Mouse (Mus musculus) lung, postnatal 0 days (tissue): ENCODE results near the gene Calr3. TPM values are rescaled to one million over a fixed set of nuclear protein-coding genes. Genes with fewer than 3 reads are reported as not detected.
A peak's percentile ranks its signal among the peaks of the same experiment; 100 is the strongest.

Experiments used
- ATAC-seq: fragments of 200-750 bp; cut with Nextera tagmentation; 2 replicates; pipeline ENCODE4 v1.8.0; 2017; ENCODE audit warnings: moderate library complexity
- DNase-seq: peaks from one replicate; pipeline ENCODE4 v3.0.0-alpha.2; 2016; ENCODE audit warnings: low spot score
- H3K27ac ChIP-seq: fragments of 300-500 bp; sonication (generic); 2 replicates; pipeline ENCODE4 v1.5.1; 2014; ENCODE audit warnings: antibody characterized with exemption, mild to moderate bottlenecking, low read length, mixed read lengths
- H3K27me3 ChIP-seq: fragments of 300-500 bp; sonication (generic); replicated peaks from 2 replicates; pipeline ENCODE4 v1.6.1; 2014; ENCODE audit warnings: low read length, mixed read lengths; ENCODE audit not compliant: insufficient read depth
- H3K36me3 ChIP-seq: fragments of 300-500 bp; sonication (generic); 2 replicates; pipeline ENCODE4 v1.6.1; 2014; ENCODE audit warnings: low read length, mixed read lengths; ENCODE audit not compliant: insufficient read depth
- H3K4me1 ChIP-seq: fragments of 300-500 bp; sonication (generic); 2 replicates; pipeline ENCODE4 v1.6.1; 2014; ENCODE audit warnings: antibody characterized with exemption, low read depth, low read length, mixed read lengths; ENCODE audit not compliant: insufficient read depth
- H3K4me2 ChIP-seq: fragments of 300-500 bp; sonication (generic); replicated peaks from 2 replicates; pipeline ENCODE4 v1.6.1; 2014; ENCODE audit warnings: low read depth, mild to moderate bottlenecking, low read length, moderate library complexity, mixed read lengths
- H3K4me3 ChIP-seq: fragments of 300-500 bp; sonication (generic); 2 replicates; pipeline ENCODE4 v1.5.1; 2014; ENCODE audit warnings: low read depth, low read length
- H3K9ac ChIP-seq: fragments of 300-500 bp; sonication (generic); replicated peaks from 2 replicates; pipeline ENCODE4 v1.6.1; 2014; ENCODE audit warnings: low read depth, mild to moderate bottlenecking
- H3K9me3 ChIP-seq: fragments of 300-500 bp; sonication (generic); 2 replicates; pipeline ENCODE4 v1.6.1; 2016; ENCODE audit warnings: low read length, mixed read lengths
- CTCF ChIP-seq: IDR thresholded peaks from 2 replicates; pipeline ENCODE4 v1.5.1; 2016; ENCODE audit warnings: antibody characterized with exemption, mild to moderate bottlenecking
- EP300 ChIP-seq: IDR thresholded peaks from 2 replicates; pipeline ENCODE4 v1.6.1; 2016; ENCODE audit warnings: antibody characterized with exemption, mild to moderate bottlenecking, control low read depth
- WGBS: fragments of 180-500 bp; shearing (Covaris S2); extraction: QIAGEN DNeasy Blood & Tissue Kit; methylation state at CpG from one replicate; pipeline ENCODE4 v1.1.7; 2014; 5-methylcytosine and 5-hydroxymethylcytosine counted together
- polyA plus RNA-seq: library from polyadenylated mRNA; unstranded; fragments of >200 nt; fragmentation: Nextera tagmentation; extraction: Ambion mirVana; gene quantifications from 2 replicates; pipeline ENCODE4 v1.2.1, GENCODE M21; 2015

Gene Calr3
- polyA plus RNA-seq, 1 experiment from 2014 or later, result 1.2 TPM

GRCm38 (mm10) chr8:72487014-72487413 is 43.3 kb upstream of the Calr3 start:
- Histone ChIP-seq H3K9ac (no peak overlapping the region), H3K4me2 (no peak overlapping the region), H3K9me3 (no peaks in the 10 kb centered on the region), H3K27ac (no peak overlapping the region; the same call in 1 of the 2 replicates), H3K4me1 (no peaks in the 10 kb centered on the region; the same call in 1 of the 2 replicates), H3K36me3 (peaks cover 12% of the 10 kb centered on the region; the same call in 1 of the 2 replicates), H3K4me3 (no peak overlapping the region), H3K27me3 (no peaks in the 10 kb centered on the region)
- DNase-seq, result no peak
- no peak for ATAC-seq
- no peak for TF ChIP-seq EP300
- no peak for TF ChIP-seq CTCF

GRCm38 (mm10) chr8:72485456-72486199 is 42.0 kb upstream of the Calr3 start:
- H3K4me2 ChIP-seq, result no peak overlapping the region
- H3K36me3 ChIP-seq, result peaks cover 12% of the 10 kb centered on the region; the same call in 1 of the 2 replicates
- H3K4me1 ChIP-seq, result no peaks in the 10 kb centered on the region; the same call in 1 of the 2 replicates
- TF ChIP-seq CTCF, result peak; percentile 13
- no peak for TF ChIP-seq EP300
- H3K9me3 ChIP-seq, result no peaks in the 10 kb centered on the region
- H3K27ac ChIP-seq, result no peak overlapping the region
- peak; percentile 74 for DNase-seq
- WGBS, result 70% methylated on average over 6 of the region's 6 CpGs
- H3K4me3 ChIP-seq, result no peak overlapping the region
- no peak overlapping the region for H3K9ac ChIP-seq
- ATAC-seq, result peak; percentile 81
- no peaks in the 10 kb centered on the region for H3K27me3 ChIP-seq

GRCm38 (mm10) chr8:72474826-72475546 is 31.3 kb upstream of the Calr3 start, which contains the start of gene Cherp:
Gene Cherp (minus strand): TSS chr8:72475226.
- Histone ChIP-seq H3K9me3 (no peaks in the 10 kb centered on the region), H3K36me3 (peaks cover 18% of the 10 kb centered on the region), H3K27ac (peak within 1 kb of the TSS; percentile 87), H3K27me3 (no peaks in the 10 kb centered on the region), H3K4me3 (peak within 1 kb of the TSS; percentile 85), H3K4me2 (peak within 1 kb of the TSS; percentile 83), H3K9ac (peak within 1 kb of the TSS; percentile 69), H3K4me1 (no peaks in the 10 kb centered on the region)
- DNase-seq (peak; percentile 100), ATAC-seq (peak; percentile 98)
- under 1% methylated on average over 70 of the region's 80 CpGs for WGBS
- TF ChIP-seq EP300 (no peak), CTCF (peak; percentile 19; the same call in 1 of the 2 replicates)

GRCm38 (mm10) chr8:72470684-72471083 is 27.0 kb upstream of the Calr3 start:
- ATAC-seq, result no peak
- no peak for TF ChIP-seq CTCF
- TF ChIP-seq EP300, result no peak
- Histone ChIP-seq H3K27me3 (no peaks in the 10 kb centered on the region), H3K4me2 (no peak overlapping the region), H3K27ac (no peak overlapping the region), H3K4me1 (no peaks in the 10 kb centered on the region), H3K36me3 (peaks cover 48% of the 10 kb centered on the region), H3K9me3 (no peaks in the 10 kb centered on the region), H3K4me3 (no peak overlapping the region), H3K9ac (no peak overlapping the region)
- DNase-seq, result no peak
- 90% methylated on average over 7 of the region's 7 CpGs for WGBS

GRCm38 (mm10) chr8:72469984-72470383 is 26.3 kb upstream of the Calr3 start:
- Histone ChIP-seq H3K27ac (no peak overlapping the region), H3K27me3 (no peaks in the 10 kb centered on the region), H3K36me3 (peaks cover 54% of the 10 kb centered on the region), H3K4me3 (no peak overlapping the region), H3K4me2 (no peak overlapping the region), H3K4me1 (no peaks in the 10 kb centered on the region), H3K9ac (no peak overlapping the region), H3K9me3 (no peaks in the 10 kb centered on the region)
- 86% methylated on average over 8 of the region's 8 CpGs for WGBS
- ATAC-seq, result no peak
- DNase-seq, result no peak
- TF ChIP-seq EP300, result no peak
- no peak for TF ChIP-seq CTCF

- 94% methylated on average over 2 of the region's 2 CpGs for WGBS
- Histone ChIP-seq H3K9me3 (no peaks in the 10 kb centered on the region), H3K4me2 (no peak overlapping the region), H3K4me1 (no peaks in the 10 kb centered on the region), H3K4me3 (no peak overlapping the region), H3K36me3 (peaks cover 59% of the 10 kb centered on the region), H3K9ac (no peak overlapping the region), H3K27me3 (no peaks in the 10 kb centered on the region), H3K27ac (no peak overlapping the region)
- ATAC-seq, result no peak
- no peak for DNase-seq
- TF ChIP-seq CTCF (no peak), EP300 (no peak)
Measured at GRCm38 (mm10) chr8:72469243-72469642, 25.6 kb upstream of the Calr3 start.
